Mouse (Mus musculus) embryonic facial prominence, embryonic 10.5 days (tissue): ENCODE measurements around the gene Pld2. TPM values are rescaled to one million over a fixed set of nuclear protein-coding genes. Genes with fewer than 3 reads are reported as not detected.
A peak's percentile ranks its signal among the peaks of the same experiment; 100 is the strongest.
"Not testable (repeated sequence)": the region's sequence is repeated elsewhere in the genome, so short reads cannot be mapped to it uniquely, and the experiment has no call there.

Source experiments
- DNase-seq: peaks from one replicate; pipeline ENCODE4 v3.0.0-alpha.2; 2017; ENCODE audit warnings: low spot score
- H3K27ac ChIP-seq: fragments of 300-500 bp; sonication (generic); replicated peaks from 2 replicates; pipeline ENCODE4 v1.5.1; 2016; ENCODE audit warnings: mild to moderate bottlenecking
- H3K27me3 ChIP-seq: fragments of 300-500 bp; sonication (generic); replicated peaks from 2 replicates; pipeline ENCODE4 v1.6.1; 2016; ENCODE audit warnings: low read depth, mild to moderate bottlenecking; ENCODE audit not compliant: poor library complexity, severe bottlenecking
- H3K36me3 ChIP-seq: fragments of 300-500 bp; sonication (generic); replicated peaks from 2 replicates; pipeline ENCODE4 v1.6.1; 2016; ENCODE audit warnings: mild to moderate bottlenecking, moderate library complexity
- H3K4me1 ChIP-seq: fragments of 300-500 bp; sonication (generic); 2 replicates; pipeline ENCODE4 v1.6.1; 2016
- H3K4me3 ChIP-seq: fragments of 300-500 bp; sonication (generic); 2 replicates; pipeline ENCODE4 v1.5.1; 2016; ENCODE audit warnings: mild to moderate bottlenecking, moderate library complexity
- H3K9me3 ChIP-seq: fragments of 300-500 bp; sonication (generic); 2 replicates; pipeline ENCODE4 v1.6.1; 2016; ENCODE audit warnings: mild to moderate bottlenecking
- WGBS: fragments of 180-500 bp; shearing (Covaris S2); methylation state at CpG from one replicate; pipeline ENCODE4 v1.1.7; 2016; 5-methylcytosine and 5-hydroxymethylcytosine counted together
- polyA plus RNA-seq: library from polyadenylated mRNA; unstranded; fragments of >200 nt; fragmentation: Nextera tagmentation; extraction: Ambion mirVana; gene quantifications from 2 replicates; pipeline ENCODE4 v1.2.1, GENCODE M21; 2016

Pld2 gene
- polyA plus RNA-seq, 1 experiment from 2014 or later, result 3.7 TPM

GRCm38 (mm10) chr11:70513520-70513919 lies 26.3 kb upstream of the Pld2 start:
- Histone ChIP-seq H3K4me1 (peaks cover 35% of the 10 kb centered on the region), H3K36me3 (no peaks in the 10 kb centered on the region), H3K27ac (0 out of 2 replicates have a peak overlapping the region, but pooled peaks have one; percentile 14), H3K9me3 (no peaks in the 10 kb centered on the region), H3K4me3 (0 out of 2 replicates have a peak overlapping the region, but pooled peaks have one; percentile 13), H3K27me3 (peaks cover 20% of the 10 kb centered on the region)
- 58% methylated on average over 11 of the region's 11 CpGs for WGBS
- no peak for DNase-seq

DNA sequence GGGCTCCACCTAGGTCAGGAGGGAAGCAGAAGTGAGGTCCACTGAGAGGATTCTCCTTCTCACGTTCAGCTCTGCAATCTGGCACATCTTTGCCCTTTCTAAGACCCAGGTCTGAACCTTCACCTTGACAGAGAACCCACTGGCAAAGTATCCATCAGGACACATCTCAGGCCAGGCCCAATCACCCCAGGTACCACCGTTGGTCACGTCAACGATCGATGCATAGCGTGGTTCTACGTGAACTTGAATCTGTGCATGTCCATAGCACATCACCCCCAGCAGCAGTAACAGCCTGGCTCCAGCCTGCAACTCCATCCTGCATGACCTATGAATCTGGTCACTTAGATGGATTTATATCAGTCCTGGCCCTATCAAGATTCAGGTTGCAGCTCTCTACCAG lies 25.6 kb upstream of the Pld2 start, which contains the start of gene Vmo1:
Gene Vmo1, minus strand, starts transcription at position 329 of the 400 bp plus-strand sequence.
- peaks cover 20% of the 10 kb centered on the region for H3K27me3 ChIP-seq
- no peaks in the 10 kb centered on the region for H3K9me3 ChIP-seq
- H3K36me3 ChIP-seq, result no peaks in the 10 kb centered on the region
- 0 out of 2 replicates have a peak within 1 kb of the TSS, but pooled peaks have one; percentile 13 for H3K4me3 ChIP-seq
- peaks cover 37% of the 10 kb centered on the region for H3K4me1 ChIP-seq
- 0 out of 2 replicates have a peak within 1 kb of the TSS, but pooled peaks have one; percentile 14 for H3K27ac ChIP-seq
- WGBS, result 93% methylated on average over 7 of the region's 7 CpGs
- DNase-seq, result no peak

DNA sequence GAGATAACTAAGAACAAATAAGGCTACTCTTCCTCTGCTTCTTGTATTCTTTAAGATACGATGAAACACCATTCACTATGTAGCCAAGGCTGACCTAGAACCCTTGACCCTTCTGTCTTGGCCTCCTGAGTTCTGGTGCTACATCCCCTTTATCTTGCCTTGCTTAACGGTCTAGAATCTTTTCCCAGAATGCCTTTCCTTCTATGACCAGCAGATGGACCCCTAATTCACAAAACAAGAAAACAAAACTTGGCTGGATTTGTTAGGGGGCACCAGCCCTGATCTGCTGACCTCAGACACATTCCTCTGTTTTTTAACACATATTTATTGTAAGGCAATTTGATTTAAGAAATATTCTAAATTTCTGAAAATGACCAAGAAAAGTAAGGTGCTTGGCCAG lies 23.5 kb upstream of the Pld2 start:
- peaks cover 29% of the 10 kb centered on the region for H3K27me3 ChIP-seq
- DNase-seq, result peak; percentile 29
- peaks cover 32% of the 10 kb centered on the region for H3K4me1 ChIP-seq
- no peaks in the 10 kb centered on the region for H3K9me3 ChIP-seq
- no peaks in the 10 kb centered on the region for H3K36me3 ChIP-seq
- WGBS, result 33% methylated on average over 2 of the region's 2 CpGs
- H3K4me3 ChIP-seq, result no peak overlapping the region
- no peak overlapping the region for H3K27ac ChIP-seq

GRCm38 (mm10) chr11:70518436-70518835 lies 21.4 kb upstream of the Pld2 start:
- no peak for DNase-seq
- no peaks in the 10 kb centered on the region for H3K9me3 ChIP-seq
- H3K4me1 ChIP-seq, result peaks cover 23% of the 10 kb centered on the region
- WGBS, result 50% methylated on average over 1 of the region's 1 CpGs
- H3K27me3 ChIP-seq, result peaks cover 29% of the 10 kb centered on the region
- no peak overlapping the region for H3K27ac ChIP-seq
- no peaks in the 10 kb centered on the region for H3K36me3 ChIP-seq
- H3K4me3 ChIP-seq, result no peak overlapping the region

DNA sequence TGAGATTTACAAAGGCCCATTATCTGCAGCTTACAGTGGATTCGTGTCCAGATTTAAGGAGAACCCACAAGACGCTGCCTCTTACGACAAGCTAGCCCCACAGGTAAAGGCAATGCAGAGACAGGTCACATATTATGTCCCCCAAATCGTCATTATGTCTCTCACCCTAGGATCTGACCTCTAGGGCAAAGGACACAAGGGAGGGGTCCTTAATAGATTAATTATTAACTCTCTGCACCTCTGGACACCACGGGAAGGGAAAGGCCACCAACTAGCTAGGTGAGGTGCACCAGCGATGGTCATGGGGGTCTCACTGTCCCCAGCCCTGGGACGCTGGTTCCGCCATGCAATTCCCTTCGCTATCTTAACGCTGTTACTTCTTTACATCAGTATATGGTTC lies 20.9 kb upstream of the Pld2 start, which contains the start of gene Gltpd2:
Gene Gltpd2, plus strand, starts transcription at position 274 of the 400 bp plus-strand sequence.
- Histone ChIP-seq H3K4me3 (peak within 1 kb of the TSS; percentile 48), H3K36me3 (no peaks in the 10 kb centered on the region), H3K27me3 (peaks cover 29% of the 10 kb centered on the region), H3K9me3 (no peaks in the 10 kb centered on the region), H3K4me1 (peaks cover 19% of the 10 kb centered on the region), H3K27ac (peak within 1 kb of the TSS; percentile 79)
- WGBS, result 77% methylated on average over 10 of the region's 10 CpGs
- no peak for DNase-seq

DNA sequence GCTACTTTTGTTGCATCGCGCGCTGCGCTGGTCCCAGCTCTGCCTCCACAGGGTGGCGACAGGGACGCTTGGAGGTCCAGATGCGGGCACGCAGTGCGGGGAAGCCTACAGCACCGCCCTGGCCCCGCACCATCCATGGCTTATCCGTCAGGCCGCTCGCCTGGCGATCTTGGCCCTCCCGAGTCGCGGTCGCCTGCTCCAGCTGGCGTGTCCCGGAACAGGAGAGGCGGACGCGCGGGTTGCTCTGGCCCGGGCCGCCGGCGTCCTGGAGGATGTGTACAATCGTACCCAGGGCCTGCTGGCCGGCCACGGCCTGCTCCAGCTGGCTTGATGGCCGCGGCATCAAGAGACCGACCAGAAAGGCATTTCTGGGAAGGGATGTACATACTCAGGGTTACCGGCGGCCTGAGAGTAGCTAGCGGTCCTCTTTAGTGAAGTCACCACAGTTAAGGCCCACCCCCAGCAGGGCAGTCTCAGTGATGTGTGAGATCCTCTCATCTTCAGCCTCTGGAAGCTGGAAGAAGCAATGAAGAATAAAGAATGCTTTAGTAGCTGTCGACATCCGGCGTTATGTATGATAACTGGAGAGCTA lies 19.6 kb upstream of the Pld2 start:
- Histone ChIP-seq H3K27me3 (peaks cover 27% of the 10 kb centered on the region), H3K27ac (peak overlapping the region; percentile 79), H3K4me3 (peak overlapping the region; percentile 48), H3K36me3 (no peaks in the 10 kb centered on the region), H3K4me1 (peaks cover 15% of the 10 kb centered on the region), H3K9me3 (no peaks in the 10 kb centered on the region)
- 9% methylated on average over 41 of the region's 41 CpGs for WGBS
- peak; percentile 71 for DNase-seq

- Histone ChIP-seq H3K4me1 (peaks cover 24% of the 10 kb centered on the region), H3K36me3 (peaks cover 24% of the 10 kb centered on the region), H3K27me3 (peaks cover 27% of the 10 kb centered on the region)
- not testable (repeated sequence) for H3K27ac ChIP-seq, H3K9me3 ChIP-seq, H3K4me3 ChIP-seq
- WGBS, result 89% methylated on average over 8 of the region's 8 CpGs
- DNase-seq, result peak; percentile 51
Observed at GRCm38 (mm10) chr11:70523306-70523989, 16.4 kb upstream of the Pld2 start.

DNA sequence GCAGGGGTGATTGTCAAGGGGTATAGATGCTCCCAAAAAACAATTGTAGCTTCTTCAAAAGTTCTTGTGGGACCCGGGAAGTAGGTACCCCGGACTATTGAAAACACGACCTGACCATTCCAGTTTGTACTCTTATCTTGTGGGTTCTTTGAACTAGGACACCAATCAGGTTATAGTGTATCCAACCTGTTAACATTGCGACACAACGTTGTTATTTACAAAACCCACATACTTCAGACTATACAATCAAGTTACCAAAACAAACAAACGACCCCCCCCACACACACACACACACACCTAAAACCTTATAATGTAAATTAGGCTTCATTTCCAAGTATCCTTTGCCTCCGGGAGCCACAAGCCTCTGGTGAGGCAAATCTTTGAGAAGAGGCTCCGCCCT lies 15.1 kb upstream of the Pld2 start:
- H3K27ac ChIP-seq, result peak overlapping the region; percentile 90; the same call in 1 of the 2 replicates
- H3K4me3 ChIP-seq, result peak overlapping the region; percentile 82
- peaks cover 16% of the 10 kb centered on the region for H3K27me3 ChIP-seq
- no peaks in the 10 kb centered on the region for H3K9me3 ChIP-seq
- peaks cover 18% of the 10 kb centered on the region for H3K4me1 ChIP-seq
- DNase-seq, result no peak
- 9% methylated on average over 8 of the region's 8 CpGs for WGBS
- H3K36me3 ChIP-seq, result peaks cover 37% of the 10 kb centered on the region

GRCm38 (mm10) chr11:70525184-70525678 lies 14.6 kb upstream of the Pld2 start, which contains the start of gene Psmb6:
Gene Psmb6 (plus strand): TSS chr11:70525367.
- Histone ChIP-seq H3K27me3 (peaks cover 11% of the 10 kb centered on the region; the same call in 1 of the 2 replicates), H3K4me3 (peak within 1 kb of the TSS; percentile 82), H3K9me3 (no peaks in the 10 kb centered on the region), H3K4me1 (peaks cover 13% of the 10 kb centered on the region), H3K36me3 (peaks cover 38% of the 10 kb centered on the region), H3K27ac (peak within 1 kb of the TSS; percentile 90)
- DNase-seq, result peak; percentile 93
- under 1% methylated on average over 26 of the region's 26 CpGs for WGBS

DNA sequence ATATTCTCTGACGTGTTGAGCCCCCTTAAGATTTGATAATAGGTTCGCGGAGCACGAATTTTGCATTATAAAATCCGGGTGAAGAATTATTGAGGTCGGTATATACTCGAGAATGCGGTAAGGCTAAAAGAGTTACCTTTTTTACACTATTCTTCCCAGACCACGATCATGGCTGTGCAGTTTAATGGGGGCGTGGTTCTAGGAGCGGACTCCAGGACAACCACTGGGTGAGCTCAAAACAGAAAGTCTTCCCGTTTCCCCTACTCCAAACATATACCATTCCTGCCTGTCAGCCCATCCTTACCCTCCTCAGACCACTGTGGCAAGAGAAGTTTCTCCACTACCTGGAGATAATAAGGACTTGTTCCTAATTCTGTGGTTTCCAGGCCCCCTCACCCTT lies 14.1 kb upstream of the Pld2 start:
- WGBS, result 4% methylated on average over 12 of the region's 12 CpGs
- H3K27ac ChIP-seq, result peak overlapping the region; percentile 90

DNA sequence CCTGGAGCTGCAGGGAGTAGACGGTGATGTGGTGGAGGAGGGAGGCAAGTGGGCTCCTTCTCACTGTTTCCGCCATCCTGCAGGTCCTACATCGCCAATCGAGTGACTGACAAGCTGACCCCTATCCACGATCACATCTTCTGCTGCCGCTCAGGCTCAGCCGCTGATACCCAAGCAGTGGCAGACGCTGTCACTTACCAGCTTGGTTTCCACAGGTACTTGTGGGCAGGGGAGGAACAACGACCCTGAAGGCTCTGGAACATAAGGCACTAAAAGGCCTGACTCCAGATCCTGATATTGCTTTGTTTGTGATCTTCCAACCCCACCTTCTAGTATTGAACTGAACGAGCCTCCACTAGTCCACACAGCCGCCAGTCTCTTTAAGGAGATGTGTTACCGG lies 13.7 kb upstream of the Pld2 start:
- no peak overlapping the region for H3K27ac ChIP-seq
- DNase-seq, result no peak
- WGBS, result 90% methylated on average over 12 of the region's 12 CpGs
- H3K4me3 ChIP-seq, result peak overlapping the region; percentile 82
- no peaks in the 10 kb centered on the region for H3K9me3 ChIP-seq
- 0 out of 2 replicates have a peak, but pooled peaks cover 1% of the 10 kb centered on the region for H3K27me3 ChIP-seq
- H3K36me3 ChIP-seq, result peaks cover 38% of the 10 kb centered on the region
- peaks cover 9% of the 10 kb centered on the region for H3K4me1 ChIP-seq

More for the DNA sequence above, 14.1 kb upstream of the Pld2 start:
- Histone ChIP-seq H3K27me3 (0 out of 2 replicates have a peak, but pooled peaks cover 6% of the 10 kb centered on the region), H3K4me1 (peaks cover 9% of the 10 kb centered on the region), H3K4me3 (peak overlapping the region; percentile 82), H3K36me3 (peaks cover 38% of the 10 kb centered on the region), H3K9me3 (no peaks in the 10 kb centered on the region)
- DNase-seq, result no peak

DNA sequence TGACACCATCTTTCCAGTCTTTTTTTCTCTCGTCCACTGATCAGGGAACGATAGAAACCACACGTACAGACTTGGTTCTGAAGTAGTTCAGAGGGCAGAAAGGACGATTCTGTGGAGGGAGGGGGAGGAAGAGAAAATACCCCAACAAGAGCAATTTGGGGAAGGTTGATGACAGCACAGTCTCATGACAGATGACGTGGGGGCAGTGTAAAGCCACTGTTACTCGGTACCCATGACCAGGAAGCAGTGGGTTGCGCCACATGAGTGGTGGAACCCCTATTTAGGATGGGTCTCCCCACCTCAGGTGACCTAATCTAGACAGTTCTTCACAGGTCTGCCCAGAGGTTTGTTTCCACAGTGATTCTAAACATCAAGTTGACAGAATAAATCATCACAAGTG lies 11.3 kb upstream of the Pld2 start:
- WGBS, result 87% methylated on average over 7 of the region's 7 CpGs
- Histone ChIP-seq H3K4me3 (no peak overlapping the region), H3K36me3 (peaks cover 38% of the 10 kb centered on the region), H3K27ac (no peak overlapping the region), H3K9me3 (no peaks in the 10 kb centered on the region), H3K27me3 (no peaks in the 10 kb centered on the region), H3K4me1 (peaks cover 12% of the 10 kb centered on the region)
- no peak for DNase-seq
